Mouse (Mus musculus): Measurements from ENCODE around the gene Fat1.

GRCm38 (mm10) chr8:44936481-44936961 is 1.3 kb downstream of the Fat1 start:
- no peak for TF ChIP-seq GATA1 (IDR thresholded peaks at IDR 0.05; ENCODE audit: borderline replicate concordance, low read length)
- TF ChIP-seq FLI1 (IDR thresholded peaks at IDR 0.05; ENCODE audit: low read length) = no peak

Data from megakaryocyte, embryonic 14.5 days (primary cell).